ENCODE assay signal across 13 mouse cellular contexts in genomic region chr17:82909189-82909588, GRCm38 (mm10).
"Had no signal": no experiment of that assay in that cellular context is flagged by ENCODE, and none has a peak within 500 bp of the region (broad histone marks: within the 10 kb centered on the region; RNA-seq: fewer than 3 reads in every experiment).

No protein-coding gene starts in this region.

- H3K4me3 ChIP-seq: layer of hippocampus, adult 2 months; limb, embryonic 12.5 days; liver, embryonic 13.5 days; midbrain, embryonic 10.5 days had no signal

- H3K4me2 ChIP-seq: limb, embryonic 12.5 days; liver, embryonic 13.5 days had no signal

- ATAC-seq: liver, postnatal 0 days had no signal

- DNase-seq: kidney, adult 11 months; kidney, adult 9 months; kidney, postnatal 36 days; liver; liver, embryonic 13.5 days; liver, postnatal 0 days; midbrain, embryonic 14.5 days; thymus, postnatal 4 days had no signal

- H3K9me3 ChIP-seq: liver, embryonic 13.5 days; midbrain, embryonic 10.5 days had no signal

- H3K9ac ChIP-seq: limb, embryonic 12.5 days; liver, embryonic 13.5 days; liver, postnatal 0 days had no signal

- H3K36me3 ChIP-seq: limb, embryonic 12.5 days; liver, embryonic 13.5 days; midbrain, embryonic 10.5 days had no signal

- H3K4me1 ChIP-seq: limb, embryonic 12.5 days; liver, embryonic 13.5 days; midbrain, embryonic 10.5 days had no signal

- H3K27ac ChIP-seq: kidney, postnatal 0 days; layer of hippocampus, adult 2 months; limb, embryonic 12.5 days; liver, embryonic 13.5 days; midbrain, embryonic 10.5 days; stomach, postnatal 0 days had no signal

- H3K27me3 ChIP-seq: limb, embryonic 12.5 days; liver, embryonic 13.5 days had no signal
